Mouse (Mus musculus): ENCODE measurements around the gene Slc25a47. TPM values are rescaled to one million over a fixed set of nuclear protein-coding genes. Genes with fewer than 3 reads are reported as not detected.

The Slc25a47 gene
- polyA plus RNA-seq, 2 experiments, result 13.9 to 24.2 TPM

DNA sequence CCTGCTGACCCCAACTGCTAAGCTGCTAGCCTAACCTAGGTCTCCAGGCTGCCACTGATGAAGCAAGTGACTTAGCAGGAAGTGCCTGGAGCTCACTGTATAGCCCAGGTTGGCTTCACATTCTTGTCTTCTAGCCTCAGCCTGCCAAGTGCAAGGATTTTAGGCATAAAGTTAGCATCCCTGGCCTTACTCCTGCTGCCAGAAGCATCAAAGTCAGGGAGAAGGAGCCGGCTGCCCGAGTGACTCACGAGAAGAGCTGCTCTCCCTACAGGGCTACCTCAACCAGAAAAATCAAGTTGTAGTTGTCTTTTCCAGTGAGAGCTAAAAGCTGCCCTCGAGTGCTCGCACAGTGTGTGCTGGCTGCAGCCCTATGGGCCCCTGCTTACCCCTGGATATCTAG is 22.6 kb downstream of the Slc25a47 start:
- DNase-seq (ENCODE audit: low spot score) (no peak), ATAC-seq (ENCODE audit: low FRiP score, low read depth) (no peak)
- no peak for TF ChIP-seq POLR2A (IDR thresholded peaks at IDR 0.05; ENCODE audit: borderline replicate concordance, extremely low read depth, insufficient read depth, insufficient read length)
- Histone ChIP-seq H3K27ac (replicated peaks; ENCODE audit: low read depth, low read length) (no peak overlapping the region), H3K27me3 (ENCODE audit: control insufficient read depth, insufficient read depth, low read length) (no peaks in the 10 kb centered on the region), H3K4me2 (replicated peaks; ENCODE audit: low read depth, low read length, severe bottlenecking) (no peak overlapping the region), H3K4me3 (replicated peaks; ENCODE audit: low read length) (no peak overlapping the region), H3K9me3 (ENCODE audit: control insufficient read depth, low read length) (no peaks in the 10 kb centered on the region), H3K36me3 (ENCODE audit: control insufficient read depth, insufficient read depth, low read length) (peaks cover 38% of the 10 kb centered on the region), H3K4me1 (ENCODE audit: control insufficient read depth, insufficient read depth, low read length) (no peaks in the 10 kb centered on the region), H3K9ac (ENCODE audit: low read depth, low read length, severe bottlenecking) (no peak overlapping the region)
- WGBS, result 85% methylated on average over 5 of the region's 5 CpGs

DNA sequence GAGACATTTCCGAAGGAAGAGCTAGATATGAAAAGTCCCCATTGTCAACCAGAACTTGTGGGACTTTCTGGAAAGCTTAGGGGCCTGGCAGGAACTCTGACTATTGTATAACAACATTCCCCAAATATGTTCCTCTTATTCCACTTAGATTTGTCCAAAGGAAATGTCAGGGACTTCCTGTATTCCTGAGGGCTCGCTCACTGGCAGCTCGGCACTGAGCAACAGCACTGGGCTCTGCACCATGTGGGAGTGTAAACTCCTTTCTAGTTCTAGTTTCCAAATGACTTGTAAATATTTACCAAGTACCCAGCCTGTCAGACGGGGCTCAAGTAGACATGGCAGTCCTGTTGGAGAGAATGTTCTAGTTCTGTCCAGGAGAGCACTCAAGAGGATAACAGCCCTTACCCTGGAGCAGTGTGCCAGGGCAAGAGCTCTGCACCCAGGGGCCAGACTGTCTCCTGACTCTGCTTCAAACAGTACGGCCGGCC is 29.2 kb downstream of the Slc25a47 start:
- H3K4me1 ChIP-seq (ENCODE audit: control insufficient read depth, insufficient read depth, low read length), result no peaks in the 10 kb centered on the region
- H3K9me3 ChIP-seq (ENCODE audit: control insufficient read depth, low read length), result no peaks in the 10 kb centered on the region
- H3K4me3 ChIP-seq (replicated peaks; ENCODE audit: low read length), result no peak overlapping the region
- TF ChIP-seq POLR2A (IDR thresholded peaks at IDR 0.05; ENCODE audit: borderline replicate concordance, extremely low read depth, insufficient read depth, insufficient read length), result no peak
- H3K36me3 ChIP-seq (ENCODE audit: control insufficient read depth, insufficient read depth, low read length), result peaks cover 93% of the 10 kb centered on the region
- DNase-seq (ENCODE audit: low spot score) (no peak), ATAC-seq (ENCODE audit: low FRiP score, low read depth) (no peak)
- no peak overlapping the region for H3K27ac ChIP-seq (replicated peaks; ENCODE audit: low read depth, low read length)
- H3K27me3 ChIP-seq (ENCODE audit: control insufficient read depth, insufficient read depth, low read length), result no peaks in the 10 kb centered on the region
- no peak overlapping the region for H3K4me2 ChIP-seq (replicated peaks; ENCODE audit: low read depth, low read length, severe bottlenecking)
- no peak overlapping the region for H3K9ac ChIP-seq (ENCODE audit: low read depth, low read length, severe bottlenecking)
- 91% methylated on average over 6 of the region's 6 CpGs for WGBS

DNA sequence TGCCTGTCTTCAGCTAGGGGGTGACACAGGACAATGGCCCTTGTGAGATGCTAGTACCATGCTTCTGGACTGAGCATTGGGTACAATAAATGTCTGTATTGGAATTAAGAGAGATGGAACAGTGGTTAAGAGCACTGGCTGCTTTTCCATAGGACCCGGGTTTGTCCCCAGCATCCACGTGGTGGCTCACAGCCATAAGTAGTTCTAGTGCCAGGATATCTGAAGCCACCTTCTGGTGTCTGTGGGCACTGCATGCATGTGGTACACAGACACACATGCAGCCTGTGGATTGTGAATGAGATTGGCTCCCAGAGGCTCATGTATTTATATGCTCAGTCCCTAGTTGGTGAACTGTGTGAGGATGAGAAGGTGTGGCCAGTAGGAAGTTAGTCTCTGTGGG is 33.7 kb downstream of the Slc25a47 start:
- TF ChIP-seq POLR2A (IDR thresholded peaks at IDR 0.05; ENCODE audit: borderline replicate concordance, extremely low read depth, insufficient read depth, insufficient read length), result no peak
- Histone ChIP-seq H3K27ac (replicated peaks; ENCODE audit: low read depth, low read length) (no peak overlapping the region), H3K36me3 (ENCODE audit: control insufficient read depth, insufficient read depth, low read length) (peaks cover 80% of the 10 kb centered on the region), H3K4me2 (replicated peaks; ENCODE audit: low read depth, low read length, severe bottlenecking) (no peak overlapping the region), H3K27me3 (ENCODE audit: control insufficient read depth, insufficient read depth, low read length) (no peaks in the 10 kb centered on the region), H3K9ac (ENCODE audit: low read depth, low read length, severe bottlenecking) (no peak overlapping the region), H3K4me3 (replicated peaks; ENCODE audit: low read length) (no peak overlapping the region), H3K4me1 (ENCODE audit: control insufficient read depth, insufficient read depth, low read length) (no peaks in the 10 kb centered on the region), H3K9me3 (ENCODE audit: control insufficient read depth, low read length) (no peaks in the 10 kb centered on the region)
- WGBS, result 74% methylated on average over 2 of the region's 2 CpGs
- ATAC-seq (ENCODE audit: low FRiP score, low read depth) (no peak), DNase-seq (ENCODE audit: low spot score) (no peak)

DNA sequence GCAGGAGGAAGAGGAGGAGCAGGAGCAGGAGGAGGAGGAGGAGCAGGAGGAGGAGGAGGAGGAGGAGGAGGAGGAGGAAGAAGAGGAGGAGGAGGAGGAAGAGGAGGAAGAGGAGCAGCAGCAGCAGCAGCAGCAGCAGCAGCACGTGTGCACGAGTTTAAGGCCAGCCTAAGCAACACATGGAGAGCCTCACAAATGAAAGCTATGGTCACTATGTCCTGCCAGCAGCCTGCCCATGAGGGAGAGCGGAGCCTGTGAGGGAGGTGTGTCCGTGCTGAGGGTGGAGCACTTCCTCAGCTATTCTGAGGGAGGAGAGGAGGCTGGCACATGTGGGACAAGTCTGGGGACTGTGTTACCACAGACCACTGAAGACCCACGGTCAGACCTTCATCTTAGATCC is 37.3 kb downstream of the Slc25a47 start:
- WGBS, result 79% methylated on average over 5 of the region's 5 CpGs
- no peak overlapping the region for H3K9ac ChIP-seq (ENCODE audit: low read depth, low read length, severe bottlenecking)
- DNase-seq (ENCODE audit: low spot score), result no peak

DNA sequence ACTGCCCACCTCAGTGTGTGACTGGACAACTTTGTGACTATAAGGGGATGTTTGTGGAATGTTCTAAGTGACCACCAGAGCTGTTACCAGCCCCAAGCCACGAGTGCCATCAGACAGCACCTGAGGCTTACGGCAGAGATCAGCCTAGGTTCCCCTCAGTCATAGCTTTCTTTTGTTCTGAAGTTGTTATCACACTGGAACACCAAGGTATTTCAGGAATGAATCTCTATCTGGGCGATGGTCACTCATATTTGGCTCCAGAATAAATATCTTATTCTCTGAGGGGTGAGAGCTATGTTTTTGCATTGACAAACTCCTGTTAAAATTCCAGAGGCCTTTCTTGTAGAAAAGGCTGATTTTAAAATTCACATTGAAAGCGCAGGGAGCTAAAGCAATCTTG is 43.3 kb downstream of the Slc25a47 start:
- H3K4me3 ChIP-seq (replicated peaks; ENCODE audit: low read length), result no peak overlapping the region
- 92% methylated on average over 4 of the region's 4 CpGs for WGBS
- H3K9ac ChIP-seq (ENCODE audit: low read depth, low read length, severe bottlenecking), result no peak overlapping the region
- H3K9me3 ChIP-seq (ENCODE audit: control insufficient read depth, low read length), result no peaks in the 10 kb centered on the region
- H3K27me3 ChIP-seq (ENCODE audit: control insufficient read depth, insufficient read depth, low read length), result no peaks in the 10 kb centered on the region
- H3K36me3 ChIP-seq (ENCODE audit: control insufficient read depth, insufficient read depth, low read length), result peaks cover 66% of the 10 kb centered on the region
- no peak overlapping the region for H3K4me2 ChIP-seq (replicated peaks; ENCODE audit: low read depth, low read length, severe bottlenecking)
- TF ChIP-seq POLR2A (IDR thresholded peaks at IDR 0.05; ENCODE audit: borderline replicate concordance, extremely low read depth, insufficient read depth, insufficient read length), result no peak
- H3K4me1 ChIP-seq (ENCODE audit: control insufficient read depth, insufficient read depth, low read length), result no peaks in the 10 kb centered on the region
- no peak overlapping the region for H3K27ac ChIP-seq (replicated peaks; ENCODE audit: low read depth, low read length)
- ATAC-seq (ENCODE audit: low FRiP score, low read depth) (no peak), DNase-seq (ENCODE audit: low spot score) (no peak)

More for the DNA sequence above, 37.3 kb downstream of the Slc25a47 start:
- Histone ChIP-seq H3K27me3 (ENCODE audit: control insufficient read depth, insufficient read depth, low read length) (no peaks in the 10 kb centered on the region), H3K36me3 (ENCODE audit: control insufficient read depth, insufficient read depth, low read length) (peaks cover 76% of the 10 kb centered on the region), H3K4me1 (ENCODE audit: control insufficient read depth, insufficient read depth, low read length) (no peaks in the 10 kb centered on the region), H3K4me3 (replicated peaks; ENCODE audit: low read length) (no peak overlapping the region), H3K9me3 (ENCODE audit: control insufficient read depth, low read length) (no peaks in the 10 kb centered on the region), H3K4me2 (replicated peaks; ENCODE audit: low read depth, low read length, severe bottlenecking) (no peak overlapping the region), H3K27ac (replicated peaks; ENCODE audit: low read depth, low read length) (no peak overlapping the region)
- no peak for TF ChIP-seq POLR2A (IDR thresholded peaks at IDR 0.05; ENCODE audit: borderline replicate concordance, extremely low read depth, insufficient read depth, insufficient read length)
- no peak for ATAC-seq (ENCODE audit: low FRiP score, low read depth)

DNA sequence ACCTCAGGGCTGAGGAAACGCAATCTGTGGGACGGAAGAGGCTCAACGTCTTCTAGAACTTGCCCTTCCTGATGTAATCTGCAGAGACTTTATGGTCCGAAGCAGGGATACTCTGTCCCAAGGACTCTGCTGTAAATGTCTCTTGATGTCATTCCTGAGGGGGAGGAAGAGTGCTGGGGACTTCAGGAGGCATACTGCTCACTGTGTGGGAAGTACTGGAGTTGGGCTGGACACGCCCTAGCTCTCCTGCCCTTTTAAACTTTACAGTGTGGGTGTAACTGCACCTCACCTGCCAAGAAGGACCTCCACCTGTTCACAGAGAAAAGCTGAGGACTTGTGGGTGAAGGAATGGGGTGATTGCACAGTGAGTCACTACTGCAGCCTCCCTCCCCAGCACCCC is 44.8 kb downstream of the Slc25a47 start:
- Histone ChIP-seq H3K9ac (ENCODE audit: low read depth, low read length, severe bottlenecking) (no peak overlapping the region), H3K36me3 (ENCODE audit: control insufficient read depth, insufficient read depth, low read length) (peaks cover 60% of the 10 kb centered on the region), H3K27ac (replicated peaks; ENCODE audit: low read depth, low read length) (no peak overlapping the region), H3K4me3 (replicated peaks; ENCODE audit: low read length) (no peak overlapping the region), H3K4me2 (replicated peaks; ENCODE audit: low read depth, low read length, severe bottlenecking) (no peak overlapping the region), H3K27me3 (ENCODE audit: control insufficient read depth, insufficient read depth, low read length) (no peaks in the 10 kb centered on the region), H3K9me3 (ENCODE audit: control insufficient read depth, low read length) (no peaks in the 10 kb centered on the region), H3K4me1 (ENCODE audit: control insufficient read depth, insufficient read depth, low read length) (no peaks in the 10 kb centered on the region)
- WGBS, result 88% methylated on average over 5 of the region's 5 CpGs
- TF ChIP-seq POLR2A (IDR thresholded peaks at IDR 0.05; ENCODE audit: borderline replicate concordance, extremely low read depth, insufficient read depth, insufficient read length), result no peak
- DNase-seq (ENCODE audit: low spot score) (no peak), ATAC-seq (ENCODE audit: low FRiP score, low read depth) (no peak)
